Mouse (Mus musculus) embryo, embryonic 11.5 days (tissue): ENCODE measurements around the gene Fam167b.
A peak's percentile ranks its signal among the peaks of the same experiment; 100 is the strongest.

ENCODE experiments used
- DNase-seq: peaks from one replicate; pipeline ENCODE4 v3.0.0-alpha.2; 2012; ENCODE audit warnings: low read depth, low spot score

Fam167b gene

DNA sequence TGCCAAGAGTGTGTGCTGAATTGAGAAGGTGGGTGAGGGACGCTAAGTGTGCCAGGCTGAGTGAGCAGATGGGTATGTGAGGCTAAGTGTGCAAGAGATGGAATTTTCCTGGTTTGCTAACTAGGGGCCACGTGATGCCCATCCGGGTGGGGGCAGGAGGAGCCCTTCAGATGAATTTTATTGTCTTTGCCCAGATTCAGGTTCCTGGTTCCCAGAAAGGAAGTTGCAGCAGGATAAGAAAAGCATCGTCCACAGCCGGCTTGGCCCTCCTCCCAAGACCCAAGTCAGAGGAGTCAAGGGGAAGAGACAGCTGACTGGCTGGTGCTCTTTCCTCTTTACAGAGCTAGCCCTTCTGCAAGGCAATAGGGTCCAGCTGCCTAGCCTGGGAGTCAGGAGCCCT lies at the start of gene Fam167b:
TSS of gene Fam167b (minus strand) at position 84 of the 400 bp plus-strand sequence.
- no peak for DNase-seq

DNA sequence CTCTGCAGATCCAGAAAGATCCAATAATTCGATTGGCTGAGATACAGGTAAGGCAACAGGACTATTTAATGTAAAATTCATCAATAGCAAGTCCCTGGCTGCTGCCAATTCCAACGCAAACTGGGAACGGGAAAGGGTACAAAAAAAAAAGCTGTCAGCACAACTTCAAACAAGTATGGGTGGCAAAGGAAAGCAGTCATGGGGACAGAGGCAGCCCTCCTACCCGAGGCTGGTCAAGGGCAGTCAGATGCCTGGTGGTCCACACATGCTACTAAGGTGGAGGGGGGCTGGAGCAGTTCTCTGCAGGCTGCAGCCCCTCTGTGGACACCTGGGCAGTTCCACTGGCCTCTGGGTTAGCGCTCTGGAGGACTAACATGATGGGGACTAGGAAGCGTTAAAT lies 47.7 kb upstream of the Fam167b start:
- DNase-seq, result no peak

DNA sequence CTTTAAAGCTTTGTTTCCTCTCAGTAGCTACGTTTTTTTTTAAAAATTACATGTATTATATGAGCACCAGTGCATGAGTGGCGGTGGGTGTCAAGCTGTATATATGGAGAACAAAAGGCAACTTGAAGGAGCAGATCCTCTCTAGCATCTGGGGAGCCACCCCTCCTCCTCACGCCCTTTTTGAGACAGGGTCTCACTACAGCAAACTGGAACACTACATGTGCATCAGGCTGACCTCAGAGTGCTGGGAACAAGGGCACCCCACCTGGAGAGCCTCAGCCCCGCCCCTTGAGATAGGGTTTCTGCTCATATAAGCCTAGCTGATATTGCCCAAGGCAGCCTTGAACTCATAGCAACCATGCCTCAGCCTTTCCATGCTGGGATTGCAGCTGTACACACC lies 47.1 kb upstream of the Fam167b start:
- no peak for DNase-seq

DNA sequence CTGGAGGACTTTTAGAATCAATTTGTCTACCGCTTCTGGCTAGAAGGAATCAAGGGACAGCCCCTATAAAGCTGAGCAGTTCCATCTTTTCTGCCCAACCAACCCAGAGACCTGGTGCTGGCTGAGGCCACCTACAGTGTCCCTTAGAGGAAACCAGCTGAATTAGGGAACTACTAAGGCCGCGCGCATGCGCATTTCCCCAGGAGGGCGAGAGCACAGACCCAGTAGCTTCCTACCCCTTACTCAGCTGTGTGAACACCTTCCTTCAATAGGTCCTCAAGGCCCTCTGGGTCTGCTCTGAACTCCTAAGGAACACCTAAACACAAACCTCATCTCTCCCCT lies 46.7 kb upstream of the Fam167b start:
- DNase-seq, result no peak

DNA sequence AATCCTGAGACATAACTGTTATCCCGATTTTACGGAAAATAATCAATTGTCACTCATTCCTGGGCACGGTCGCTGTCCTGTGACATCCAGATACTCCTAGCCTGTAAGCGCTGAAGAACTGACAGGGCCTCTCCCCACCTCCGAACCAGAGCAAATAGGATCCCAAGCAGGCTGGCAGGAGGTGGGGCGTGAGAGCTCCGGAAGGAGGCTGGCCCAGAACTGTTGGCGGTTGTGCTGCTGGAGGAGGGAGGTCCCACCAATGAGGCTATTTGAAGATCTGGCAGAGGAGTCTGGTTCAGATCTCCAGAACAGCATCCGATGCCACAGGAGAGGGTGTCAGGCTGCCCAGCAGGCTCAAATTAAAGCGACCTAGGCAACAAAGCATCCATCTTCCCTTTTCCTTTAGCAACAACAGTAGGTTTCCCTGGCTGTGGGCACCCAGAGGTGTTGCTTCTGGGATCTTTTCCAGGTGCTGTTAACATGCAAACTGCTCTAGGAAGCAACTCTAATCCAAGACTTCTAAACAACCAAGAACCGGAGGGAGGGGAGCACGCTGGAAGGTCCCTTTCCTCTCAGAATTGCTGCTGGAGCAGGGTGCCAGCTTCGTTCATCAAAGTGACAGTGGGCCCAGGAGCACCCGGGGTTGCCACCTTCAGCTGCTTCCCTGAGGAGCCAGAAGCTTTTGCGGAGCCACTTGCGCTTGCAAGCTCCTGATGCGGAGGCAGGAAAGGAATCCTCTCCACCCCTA lies 46.1 kb upstream of the Fam167b start:
- DNase-seq, result peak; percentile 77

DNA sequence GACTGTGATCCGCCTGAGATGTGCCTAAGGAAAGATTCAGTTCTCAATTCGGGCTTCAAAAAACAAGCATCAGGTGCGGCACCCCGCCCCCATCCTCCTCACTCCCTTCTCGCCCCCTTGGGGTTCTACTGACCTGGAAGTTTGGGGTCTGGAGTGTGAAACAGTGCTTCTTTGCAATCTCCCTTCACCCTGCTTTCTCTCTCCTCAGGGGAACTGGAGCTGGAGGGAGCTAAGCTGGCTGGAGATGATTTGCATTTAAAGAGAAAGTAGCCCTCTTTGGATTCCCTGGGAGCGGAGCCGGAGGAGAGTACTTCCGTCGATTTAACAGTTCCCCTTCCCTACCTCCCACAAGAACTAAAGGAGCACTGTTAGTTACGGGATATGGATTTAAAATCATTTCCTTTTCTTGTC lies 45.3 kb upstream of the Fam167b start, which contains the start of gene Ccdc28b:
TSS of gene Ccdc28b (minus strand) at position 267 of the 411 bp plus-strand sequence.
- DNase-seq, result no peak

DNA sequence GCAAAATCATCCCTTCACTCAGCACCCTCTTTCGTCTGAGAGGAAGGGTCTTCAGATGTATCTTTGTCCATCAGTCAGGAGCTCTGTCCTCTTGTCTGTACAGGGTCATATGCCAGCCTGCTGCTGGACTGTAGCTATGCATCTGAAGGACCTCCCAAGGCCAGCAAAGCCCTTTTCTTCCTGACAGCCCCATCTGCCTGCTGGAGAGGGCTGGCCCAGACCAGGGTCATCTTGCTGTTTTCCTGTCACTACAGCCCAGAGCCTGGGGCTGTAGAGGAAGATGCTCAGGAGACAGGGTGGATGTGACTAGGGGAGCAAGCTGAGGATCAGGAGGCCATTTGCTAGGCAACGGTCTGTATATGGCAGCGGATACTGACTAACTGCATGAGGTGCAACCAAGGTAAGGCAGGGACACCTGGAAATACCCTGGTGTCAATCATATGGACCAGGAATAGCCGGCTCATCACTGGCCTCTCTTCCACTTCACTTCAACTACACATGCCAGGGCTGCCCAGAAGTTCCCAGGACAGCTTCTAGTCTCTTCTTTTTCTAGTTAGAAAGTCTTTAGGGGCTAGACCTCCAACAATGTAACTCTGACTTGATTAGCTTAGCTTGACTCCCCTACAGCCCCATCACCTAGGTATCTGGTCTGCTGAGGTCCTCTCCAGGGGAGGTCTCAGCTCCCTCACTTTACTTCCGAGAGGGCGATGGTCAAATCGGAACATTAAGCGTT lies 44.6 kb upstream of the Fam167b start:
- DNase-seq, result no peak

DNA sequence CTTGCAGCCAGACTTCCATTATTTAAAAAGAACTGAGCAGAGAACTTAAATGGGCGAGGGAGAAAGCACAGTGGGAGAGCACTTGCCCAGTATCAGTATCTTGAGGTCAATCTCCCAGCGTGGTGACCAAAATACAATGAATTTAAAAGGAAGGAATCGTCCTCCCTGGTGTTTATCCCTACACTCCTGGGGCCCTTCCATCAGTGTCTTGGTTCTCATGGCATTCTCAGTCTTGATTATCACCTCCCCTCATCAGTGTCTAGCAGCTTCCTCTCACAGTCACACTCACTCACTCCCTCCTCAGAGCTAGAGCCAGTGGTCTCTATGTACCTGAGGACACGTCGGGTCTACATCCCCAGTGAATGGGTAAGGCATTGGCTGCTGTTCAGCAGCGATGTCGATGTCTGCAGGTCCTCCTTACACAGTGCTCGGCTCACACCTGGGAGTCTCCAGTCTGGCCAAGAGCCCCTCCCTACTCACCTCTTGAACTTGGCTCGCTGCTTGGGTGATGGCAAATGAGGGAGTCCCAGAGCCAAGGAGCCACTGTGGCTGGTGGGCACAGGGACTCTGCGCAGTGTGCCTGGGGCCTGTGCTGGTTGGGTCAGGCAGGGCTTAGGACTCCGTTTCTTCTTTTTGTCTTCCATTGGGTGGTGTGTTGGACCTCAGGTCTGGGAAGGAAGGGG lies 43.9 kb upstream of the Fam167b start:
- no peak for DNase-seq

DNA sequence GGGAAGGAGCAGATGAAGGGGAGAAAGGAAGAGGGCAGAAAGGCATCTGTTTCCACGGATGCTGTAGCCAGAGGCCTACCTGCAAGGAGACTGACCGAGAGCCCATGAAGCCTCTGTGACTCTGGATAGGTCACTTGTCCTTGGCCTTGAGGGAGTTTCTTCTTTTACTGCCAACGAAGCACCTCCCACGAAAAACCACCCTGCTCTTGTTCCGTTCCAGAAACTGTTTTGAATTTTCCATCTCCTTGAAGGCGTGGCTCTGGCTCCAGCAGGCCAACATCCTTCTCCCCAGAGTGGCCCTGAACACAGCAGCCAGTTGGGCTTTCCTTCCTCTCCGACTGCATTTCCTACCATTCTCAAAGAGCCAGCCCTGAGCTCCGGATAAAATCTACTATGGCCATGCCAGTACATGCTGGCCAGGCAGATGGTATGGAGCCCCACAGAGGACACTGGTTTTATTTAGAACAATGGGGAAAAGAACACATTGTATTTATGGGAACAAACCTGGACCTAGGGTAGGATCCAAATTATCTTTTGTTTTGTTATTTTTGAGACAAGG lies 43.0 kb upstream of the Fam167b start:
- DNase-seq, result no peak

DNA sequence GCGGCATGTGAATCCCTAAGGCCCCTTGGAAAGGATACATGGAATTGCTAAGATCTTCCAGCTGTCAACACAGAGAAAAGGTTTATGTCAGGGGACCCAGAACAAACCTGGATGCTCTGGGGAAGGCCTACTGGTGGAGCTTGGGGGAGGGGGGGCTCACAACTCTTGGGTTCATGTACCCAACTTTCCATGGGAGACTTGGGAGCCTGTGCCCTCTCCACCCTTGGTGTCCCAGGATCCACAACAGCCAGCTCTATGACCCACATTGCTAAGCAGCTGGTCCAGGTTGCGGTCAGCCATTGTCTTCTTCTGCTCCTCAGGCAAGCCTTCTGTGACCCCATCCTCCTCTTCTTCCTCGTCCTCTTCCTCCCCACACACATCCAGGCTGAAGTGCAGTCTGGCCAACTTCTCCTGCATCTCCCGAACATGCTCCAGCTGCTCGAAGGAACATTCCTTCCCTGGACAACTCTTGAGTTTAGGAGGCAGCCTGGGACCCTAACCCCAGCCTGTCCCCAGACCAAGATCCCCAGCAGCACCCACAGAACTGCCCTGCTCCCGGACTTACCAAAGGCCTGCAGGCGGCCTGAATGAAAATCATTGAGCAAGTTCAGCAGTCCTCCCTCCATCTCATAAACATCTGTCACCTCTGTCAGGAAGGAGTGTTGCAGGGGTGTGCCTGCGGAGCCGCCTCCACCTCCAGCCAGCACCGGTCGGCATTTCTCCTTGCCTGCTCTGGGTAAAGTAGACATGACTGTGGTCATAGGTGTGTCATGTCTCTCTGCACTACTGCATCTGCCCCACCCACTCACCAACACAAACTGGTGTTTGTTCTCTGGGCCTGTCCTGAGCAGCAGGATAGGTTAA lies 42.3 kb upstream of the Fam167b start:
- DNase-seq, result no peak

DNA sequence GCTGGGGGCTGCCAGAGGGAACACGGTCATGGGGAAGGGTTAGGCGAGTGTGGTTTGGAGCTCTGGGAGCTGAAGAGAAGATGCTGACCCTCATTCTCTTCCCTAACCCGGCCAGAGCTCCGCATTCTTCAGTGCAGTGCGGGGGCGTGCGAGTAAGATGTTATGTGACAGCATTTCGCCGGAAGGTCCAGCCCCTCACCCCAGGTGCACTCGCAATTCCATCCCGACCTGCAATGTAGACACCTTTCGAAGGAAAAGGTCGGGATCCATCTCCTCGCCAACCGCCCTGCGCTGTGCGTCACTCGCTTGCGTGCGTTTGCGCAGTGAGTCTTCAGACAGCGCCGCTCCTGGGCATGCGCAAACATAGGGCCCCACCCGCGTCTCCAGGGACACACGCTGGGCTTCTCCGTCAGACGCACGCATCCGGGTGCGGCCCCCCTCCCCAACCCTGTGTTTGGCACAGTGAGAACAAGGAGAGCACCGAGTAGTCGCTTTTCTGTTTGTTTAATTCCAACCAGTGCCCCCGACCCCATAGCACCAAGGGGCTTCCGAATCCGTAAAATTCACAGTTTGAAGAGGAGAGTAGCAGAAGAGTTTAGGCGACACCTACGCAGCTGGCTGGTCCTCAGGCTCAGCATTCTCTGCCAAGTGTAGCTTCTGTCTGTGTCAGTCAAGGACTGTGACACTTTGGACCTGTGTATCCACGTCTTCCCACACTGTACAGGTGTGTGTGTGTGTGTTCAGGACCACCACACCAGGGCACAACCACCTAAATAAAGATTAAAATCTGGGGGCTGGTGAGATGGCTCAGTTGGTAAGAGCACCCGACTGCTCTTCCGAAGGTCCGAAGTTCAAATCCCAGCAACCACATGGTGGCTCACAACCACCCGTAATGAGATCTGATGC lies 40.7 kb upstream of the Fam167b start, which contains the start of gene Iqcc:
TSS of gene Iqcc (minus strand) at position 314 of the 906 bp plus-strand sequence.
- DNase-seq, result peak; percentile 86

DNA sequence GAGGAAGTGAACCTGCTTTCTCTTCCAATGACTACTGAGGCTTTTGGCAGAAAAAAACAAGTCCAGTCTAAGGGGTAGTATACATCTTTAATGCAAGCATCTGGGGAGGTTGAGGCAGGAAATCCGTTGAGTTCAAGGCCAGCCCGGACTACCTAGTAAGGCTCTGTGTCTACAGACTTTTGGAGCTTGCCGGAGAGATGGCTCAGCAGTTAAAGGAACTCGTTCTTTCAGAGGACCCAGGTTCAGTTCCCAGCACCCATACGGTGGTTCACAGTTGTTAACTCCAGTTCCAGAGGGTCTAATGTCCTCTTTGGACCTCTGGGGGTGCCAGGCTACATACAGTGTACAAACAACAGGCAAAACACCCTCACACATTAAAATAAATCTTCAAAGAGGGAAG lies 39.7 kb upstream of the Fam167b start:
- DNase-seq, result no peak

DNA sequence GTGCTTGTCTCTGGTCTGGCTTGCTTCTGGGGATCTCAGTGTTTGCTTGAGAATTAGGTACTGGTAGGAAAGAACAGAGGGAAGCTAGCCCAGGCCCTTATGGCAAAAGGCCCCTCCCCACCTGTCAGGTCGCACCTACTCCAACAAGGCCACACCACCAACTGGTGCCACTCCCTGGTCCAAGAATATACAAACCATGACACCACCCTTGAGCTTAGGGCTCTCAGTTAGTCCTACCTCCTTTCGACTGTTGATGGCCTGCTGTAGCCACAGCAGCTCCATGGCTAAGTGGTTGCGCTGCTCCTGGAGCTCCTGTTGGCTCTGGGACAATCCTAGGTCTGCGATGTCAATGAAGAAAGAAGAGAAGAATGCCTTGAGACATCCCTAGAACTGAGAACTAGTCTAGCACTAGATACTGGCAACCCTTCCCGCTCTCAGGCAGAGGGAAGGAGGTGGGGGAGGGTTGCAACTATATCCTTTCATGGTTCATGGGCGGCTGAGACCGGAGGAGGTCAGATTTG lies 38.8 kb upstream of the Fam167b start:
- DNase-seq, result no peak

DNA sequence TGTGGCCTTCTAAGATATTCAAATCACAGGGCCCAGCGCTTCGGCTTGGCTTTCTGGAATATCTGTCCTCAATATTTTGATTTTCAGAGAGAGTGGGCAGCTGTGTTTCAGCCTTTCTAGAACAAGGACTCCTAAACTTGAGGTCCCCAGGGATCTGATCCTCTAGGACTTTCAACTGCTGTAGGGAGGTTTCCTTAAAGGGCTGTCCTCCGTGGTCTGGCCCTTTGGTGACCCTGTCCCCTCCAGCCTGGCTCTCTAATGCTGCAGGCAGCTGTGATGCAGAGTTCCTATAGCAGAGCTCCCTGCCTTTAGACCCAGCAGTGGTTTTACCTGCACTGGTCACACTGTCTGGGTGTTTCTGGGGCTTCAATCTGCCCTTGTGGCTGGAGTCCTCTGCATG lies 38.3 kb upstream of the Fam167b start:
- DNase-seq, result no peak

DNA sequence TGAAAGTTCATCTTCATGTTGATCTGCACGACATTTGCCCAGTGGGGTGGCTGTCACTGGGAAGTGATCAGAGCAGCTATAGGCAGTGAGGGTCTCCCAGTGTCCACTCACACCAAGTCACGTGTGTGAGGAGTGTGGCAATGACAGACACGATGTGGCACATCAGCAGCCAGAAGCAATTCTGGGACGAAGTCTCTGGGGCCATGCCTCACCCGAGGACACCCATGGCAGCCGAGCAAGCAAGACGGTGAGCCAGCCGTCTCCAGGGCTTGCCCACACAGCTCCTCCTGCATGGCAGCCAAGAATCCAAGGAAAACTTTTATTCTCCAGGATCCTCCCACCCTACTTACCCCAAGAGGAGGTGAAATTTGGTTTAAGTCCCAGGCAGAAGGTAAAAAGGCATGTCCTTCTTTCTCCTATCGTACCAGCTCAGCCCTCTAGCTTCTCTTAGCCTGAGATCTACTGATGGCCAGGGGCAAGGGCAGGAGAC lies 37.5 kb upstream of the Fam167b start:
- no peak for DNase-seq

DNA sequence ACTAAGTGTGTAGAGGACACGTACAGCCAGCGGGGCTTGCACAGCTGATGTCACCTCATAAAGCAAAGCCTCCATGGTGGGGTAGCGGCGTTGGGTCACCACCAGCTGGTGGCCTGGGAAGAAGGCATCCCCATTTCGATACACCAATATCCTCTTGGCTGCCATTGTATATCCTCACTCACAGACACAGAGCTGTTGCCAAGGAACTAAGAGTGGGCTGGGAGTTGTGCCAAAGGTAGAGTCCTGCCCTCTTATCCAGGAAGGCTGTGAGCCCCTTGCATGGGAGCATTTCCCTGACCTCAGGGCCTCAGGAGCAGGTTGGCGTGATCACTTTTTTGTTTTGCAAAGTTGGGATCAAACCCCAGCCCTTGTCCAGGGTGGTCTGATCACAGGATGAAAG lies 35.7 kb upstream of the Fam167b start, which contains the start of gene Dcdc2b:
TSS of gene Dcdc2b (minus strand) at position 165 of the 400 bp plus-strand sequence.
- no peak for DNase-seq

DNA sequence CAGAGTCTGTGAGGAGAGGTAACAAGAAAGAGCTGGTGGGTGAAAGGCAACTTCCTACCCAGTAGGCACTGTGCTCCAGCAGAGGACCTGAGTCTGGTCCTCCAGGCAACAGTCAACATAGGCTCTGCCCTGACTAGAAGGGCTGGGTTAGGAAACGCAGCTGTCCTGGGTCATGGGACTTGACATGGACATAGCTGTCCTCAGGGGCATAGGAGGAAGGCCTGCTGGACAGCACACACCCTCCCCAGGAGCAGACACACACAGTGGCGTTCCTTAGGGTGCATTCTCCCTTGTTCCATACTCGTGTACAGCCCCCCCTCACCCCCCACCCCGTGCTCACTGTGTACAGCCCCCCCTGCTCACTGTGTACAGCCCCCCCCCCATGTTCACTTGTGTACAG lies 32.1 kb upstream of the Fam167b start:
- DNase-seq, result no peak

DNA sequence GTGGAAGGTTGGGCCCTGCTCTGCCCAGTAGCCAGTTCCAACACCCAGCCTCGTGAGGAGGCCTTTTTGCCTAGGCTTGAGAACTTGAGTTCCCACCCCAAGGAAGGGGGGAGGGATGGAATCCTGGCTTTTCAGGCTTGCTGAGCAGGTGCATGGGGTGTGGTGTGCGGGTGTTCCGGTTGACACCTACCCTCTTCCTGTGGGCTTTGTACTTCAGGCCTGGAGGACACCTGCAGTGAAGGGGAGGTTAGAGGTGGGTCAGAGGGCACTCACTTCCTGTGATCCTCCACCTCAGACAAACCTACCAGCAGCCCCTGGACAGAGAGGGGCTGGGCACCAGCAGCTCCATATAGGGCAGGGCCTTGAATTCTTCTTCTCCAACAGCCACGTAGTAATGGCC lies 31.7 kb upstream of the Fam167b start:
- no peak for DNase-seq

DNA sequence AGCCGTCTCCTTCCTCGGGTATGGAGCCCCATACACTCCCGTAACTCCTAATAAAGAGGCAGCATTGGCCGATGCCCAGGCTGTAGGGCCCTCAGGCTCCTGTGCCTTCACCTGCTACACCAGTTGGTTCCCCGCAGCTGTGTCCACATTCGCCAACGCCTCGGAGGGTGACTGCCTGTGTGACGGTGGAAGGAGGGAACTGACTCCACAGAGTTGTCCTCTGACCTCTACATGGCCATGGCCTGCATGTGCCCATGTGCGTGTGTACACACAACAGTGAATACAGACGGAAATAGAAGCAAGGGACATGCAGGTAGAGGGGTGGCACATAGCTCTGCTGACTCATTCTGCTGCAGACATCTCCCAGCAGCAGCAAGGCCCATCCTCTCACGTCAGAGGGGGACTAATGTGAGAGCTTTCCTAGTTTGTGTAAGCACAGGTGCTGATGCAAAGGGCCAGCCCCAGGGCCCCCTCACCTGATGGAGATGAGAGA lies 30.8 kb upstream of the Fam167b start:
- no peak for DNase-seq
